Mouse (Mus musculus) layer of hippocampus, adult 18-20 months (tissue): ENCODE measurements around the gene Slc47a1. TPM values are rescaled to one million over a fixed set of nuclear protein-coding genes. Genes with fewer than 3 reads are reported as not detected.
A peak's percentile ranks its signal among the peaks of the same experiment; 100 is the strongest.

Experiments used
- DNase-seq, 2 experiments: peaks; one replicate each; pipeline ENCODE4 v3.0.0; 2022; ENCODE audit warnings: low spot score in 2 of 2
- total RNA-seq, 2 experiments: library from RNA; stranded (reverse); gene quantifications; 2 replicates each; pipeline ENCODE4 v1.2.3; 2021

The Slc47a1 gene
- total RNA-seq, 2 experiments from 2014 or later, result 1.2 TPM

DNA sequence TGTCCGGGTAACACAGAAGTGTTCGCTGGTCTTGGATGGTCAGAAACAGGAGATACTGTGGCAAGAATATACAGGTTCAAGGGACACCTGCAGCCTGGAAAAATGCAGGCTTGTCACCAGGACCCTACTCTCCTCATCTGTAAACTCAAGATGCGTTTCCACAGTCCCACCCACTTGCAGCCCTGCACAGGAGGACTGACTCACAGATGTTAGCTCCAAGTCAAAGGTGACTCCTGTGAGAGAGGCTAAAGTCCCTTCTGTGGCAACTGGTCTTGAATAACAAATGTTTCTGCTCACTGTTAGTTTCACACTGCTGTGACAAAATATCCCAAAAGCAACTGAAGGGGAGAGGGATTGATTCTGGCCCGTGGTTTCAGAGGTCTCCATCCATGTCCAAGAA is 506 bp upstream of the Slc47a1 start:
- no peak for DNase-seq

DNA sequence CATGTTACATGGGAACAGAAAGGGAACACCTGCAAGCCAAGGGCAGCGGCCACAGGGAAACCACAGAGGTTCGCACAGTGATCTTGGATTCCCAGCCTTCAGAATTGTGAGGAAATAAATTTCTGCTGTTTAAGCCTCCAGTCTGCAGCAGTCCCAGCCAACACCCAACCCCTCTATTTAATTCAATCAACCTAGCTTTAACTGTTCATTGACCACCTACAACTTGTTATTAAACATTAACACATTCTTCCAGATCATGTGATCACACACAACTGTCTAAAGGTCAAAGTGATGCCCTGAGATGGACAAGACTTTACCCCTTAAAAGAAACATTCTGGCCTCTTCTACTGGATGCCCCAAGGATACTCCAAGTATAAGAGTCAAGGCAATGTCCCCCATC is 9.5 kb downstream of the Slc47a1 start:
- no peak for DNase-seq

DNA sequence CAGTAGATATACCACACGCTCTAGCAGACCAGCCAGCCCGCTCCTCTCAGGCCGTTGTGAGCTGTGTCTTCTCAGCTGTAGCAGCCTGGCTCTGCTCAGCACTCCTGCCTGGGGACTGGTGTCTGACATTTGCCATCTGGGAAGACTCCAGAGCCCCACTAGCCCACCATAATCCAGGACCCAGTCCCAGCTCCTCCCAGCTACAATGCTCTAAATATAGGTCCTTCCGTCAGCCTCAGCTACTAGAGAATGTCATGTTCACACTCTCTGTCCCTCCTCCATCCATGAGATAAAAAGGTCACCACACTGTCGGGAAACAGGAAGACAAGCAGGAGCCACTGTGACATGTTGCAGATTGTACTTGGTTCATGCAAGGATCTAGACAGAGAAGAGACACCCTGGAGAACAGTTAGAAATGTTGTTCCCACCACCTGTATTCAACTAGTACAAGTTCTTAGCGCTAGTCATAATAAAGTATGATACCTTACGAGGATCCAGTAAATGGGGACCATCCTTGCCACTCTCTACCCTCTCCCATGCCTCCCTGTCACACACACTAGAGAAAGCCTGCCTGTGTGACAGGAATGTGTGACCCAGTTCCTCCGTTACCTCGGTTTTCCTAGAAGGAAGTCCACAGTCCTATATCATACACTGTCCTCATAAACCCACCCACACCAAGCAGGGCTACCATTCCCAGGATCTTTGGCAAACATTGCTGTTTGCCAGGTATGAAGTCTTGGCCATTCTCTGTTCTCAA is 11.4 kb downstream of the Slc47a1 start:
- no peak for DNase-seq

DNA sequence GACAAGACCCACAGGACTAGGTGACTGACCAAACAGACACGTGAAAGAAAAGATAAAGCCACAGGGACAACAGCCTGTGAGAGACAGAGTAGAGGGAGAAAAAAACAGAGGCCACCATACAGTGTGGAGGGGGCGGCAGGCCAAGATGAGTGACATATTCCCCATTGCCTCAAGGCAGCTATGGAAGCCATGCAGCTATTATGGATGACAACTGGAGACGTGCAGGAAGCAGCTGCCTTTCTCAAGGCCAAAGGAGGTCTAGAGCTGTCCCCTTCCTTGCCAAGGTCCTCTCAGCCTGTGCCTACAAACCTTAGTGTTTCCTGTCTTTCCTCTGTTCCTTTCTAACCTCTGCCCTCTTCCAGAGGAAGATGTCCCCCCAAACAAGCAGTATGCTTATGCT is 12.2 kb downstream of the Slc47a1 start:
- no peak for DNase-seq

DNA sequence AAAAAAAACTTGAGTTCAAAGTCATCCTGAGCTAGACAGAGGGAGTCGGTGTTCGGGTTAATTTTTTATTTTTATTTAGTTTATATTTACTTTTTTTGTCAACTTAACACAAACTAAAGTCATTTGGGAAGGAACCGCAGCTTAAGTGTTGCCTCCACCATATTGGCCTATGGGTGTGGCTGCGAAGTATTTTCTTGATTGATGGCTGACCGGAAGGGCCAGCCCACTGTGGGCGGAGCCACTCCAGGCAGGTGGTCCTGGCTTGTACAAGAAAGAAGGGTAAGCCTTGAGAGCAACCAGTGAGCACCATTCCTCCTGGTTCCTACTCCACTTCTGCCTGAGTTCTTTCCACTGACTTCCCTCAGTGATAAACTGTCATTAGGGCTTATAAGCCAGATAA is 14.0 kb downstream of the Slc47a1 start:
- no peak for DNase-seq

DNA sequence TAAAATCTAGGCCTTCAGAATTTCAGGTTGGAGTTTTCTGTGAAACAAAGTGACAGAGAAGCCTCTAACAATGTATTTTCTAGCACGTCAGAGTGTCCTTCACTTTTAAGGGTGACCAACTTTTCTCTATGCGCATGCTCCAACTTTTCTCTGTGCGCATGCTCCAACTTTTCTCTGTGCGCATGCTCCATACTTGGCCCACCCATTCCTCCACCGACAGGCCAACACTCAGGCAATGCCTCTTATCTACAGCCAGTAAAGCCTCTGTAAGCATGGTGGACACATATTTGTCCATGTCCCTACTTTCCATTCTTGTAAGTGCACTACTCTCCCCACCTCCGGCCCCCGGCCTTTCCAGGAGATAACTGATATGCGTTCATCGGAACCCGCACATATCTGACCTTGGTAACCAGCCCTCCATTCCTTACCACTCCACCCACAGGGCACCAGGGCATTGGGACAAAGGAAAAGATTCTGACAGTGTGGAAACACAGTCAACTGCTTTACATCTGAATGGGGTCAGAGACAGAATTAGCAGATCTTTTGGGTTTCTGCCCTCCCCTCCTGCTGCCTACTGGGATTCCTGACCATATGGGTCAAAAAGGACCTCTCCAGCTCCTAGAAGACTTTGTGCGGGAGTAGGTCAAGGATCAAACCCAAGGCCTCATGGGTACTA is 16.5 kb downstream of the Slc47a1 start:
- DNase-seq, result no peak

DNA sequence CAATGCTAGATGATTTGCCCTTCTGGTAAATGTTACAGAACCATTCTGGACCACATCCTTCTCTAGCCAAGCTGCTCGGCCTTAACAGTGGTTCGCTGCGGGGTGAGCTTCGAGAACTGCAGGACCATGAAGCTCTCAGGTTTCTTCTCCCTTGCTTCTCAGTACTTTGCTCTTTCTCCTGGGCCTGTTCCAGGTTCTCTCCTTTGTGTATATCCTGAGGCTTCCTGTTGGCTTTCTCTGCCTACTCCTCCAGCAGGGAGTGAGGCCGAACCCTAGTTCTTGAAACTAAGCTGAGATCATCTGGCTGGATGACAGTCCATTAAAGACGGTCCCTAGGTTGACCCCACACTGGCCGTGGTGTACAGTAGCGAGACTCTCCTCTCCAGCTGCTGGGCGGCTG is 21.5 kb downstream of the Slc47a1 start:
- DNase-seq, result no peak

DNA sequence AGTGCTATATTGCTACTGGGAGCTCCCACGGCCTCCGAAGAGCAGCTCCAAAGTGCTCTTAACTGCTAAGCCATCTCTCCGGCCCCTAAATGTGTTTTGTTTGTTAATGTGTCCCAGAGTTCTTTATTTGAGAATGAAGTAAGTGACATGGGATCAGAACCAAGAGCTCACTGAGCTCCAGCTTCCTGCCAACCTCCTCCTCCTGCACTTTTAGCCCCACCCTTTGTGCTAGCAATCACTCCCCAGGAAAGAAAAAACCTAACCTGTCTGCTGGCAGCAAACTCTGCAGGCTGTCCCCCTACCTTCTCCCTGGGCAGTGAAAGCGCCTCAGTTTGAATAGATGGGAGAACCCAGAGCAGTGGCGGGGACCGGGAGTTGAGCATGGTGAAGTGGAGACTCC is 22.0 kb downstream of the Slc47a1 start:
- no peak for DNase-seq

DNA sequence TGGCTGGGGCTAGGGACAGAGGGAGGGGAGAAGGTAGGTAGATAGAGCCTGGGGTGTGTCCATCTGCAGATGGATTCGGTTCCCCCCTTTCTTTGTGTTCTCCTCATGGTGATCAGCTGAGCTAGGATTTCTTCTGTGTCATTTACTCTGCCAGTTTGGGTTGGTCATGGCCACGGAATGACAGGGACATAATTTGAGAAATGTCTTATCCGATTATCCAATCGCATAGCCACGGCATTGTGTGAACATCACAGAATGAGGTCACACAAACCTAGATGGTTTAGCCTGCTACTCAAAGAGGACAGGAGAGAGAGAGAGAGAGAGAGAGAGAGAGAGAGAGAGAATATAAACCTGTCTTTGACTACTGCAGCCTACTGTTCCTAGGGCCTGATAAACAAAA is 22.8 kb downstream of the Slc47a1 start:
- no peak for DNase-seq

DNA sequence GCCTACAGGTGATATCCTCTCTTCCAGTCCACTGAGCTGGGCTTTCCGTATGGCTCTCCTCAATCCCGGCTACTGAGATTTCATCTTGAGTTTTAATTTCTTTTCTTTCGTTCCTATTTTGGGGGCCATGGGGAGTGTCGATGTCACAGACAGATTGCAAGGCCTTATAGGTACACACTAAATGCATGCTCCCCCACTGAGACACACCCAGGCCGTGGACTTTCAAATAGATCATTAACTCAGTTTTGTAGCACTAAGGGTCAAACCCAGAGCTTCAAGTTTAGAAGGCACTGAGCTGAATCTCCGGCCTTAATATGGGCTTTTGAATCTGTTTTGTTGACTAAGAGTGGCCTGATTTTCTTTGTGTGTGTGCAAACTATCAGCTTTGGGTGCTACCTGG is 23.8 kb downstream of the Slc47a1 start:
- no peak for DNase-seq

DNA sequence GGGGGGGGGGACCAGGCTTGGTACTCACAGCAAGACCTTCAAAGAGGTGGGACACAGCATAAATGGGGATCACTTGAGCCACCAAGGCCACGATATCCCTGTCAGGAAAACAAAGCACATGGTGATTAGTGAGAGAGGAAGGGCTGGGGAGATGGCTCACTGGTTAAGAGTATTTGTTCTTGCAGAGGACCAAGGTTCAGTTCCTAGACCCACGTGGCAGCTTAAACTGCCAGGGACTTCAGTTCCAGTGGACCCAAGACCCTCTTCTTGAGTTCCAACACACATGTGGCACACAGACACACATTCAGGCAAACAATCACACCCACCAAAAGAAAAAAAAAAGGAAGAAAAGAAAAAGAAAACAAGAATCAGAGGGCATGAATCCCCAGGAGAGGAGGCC is 25.1 kb downstream of the Slc47a1 start:
- DNase-seq, result no peak

DNA sequence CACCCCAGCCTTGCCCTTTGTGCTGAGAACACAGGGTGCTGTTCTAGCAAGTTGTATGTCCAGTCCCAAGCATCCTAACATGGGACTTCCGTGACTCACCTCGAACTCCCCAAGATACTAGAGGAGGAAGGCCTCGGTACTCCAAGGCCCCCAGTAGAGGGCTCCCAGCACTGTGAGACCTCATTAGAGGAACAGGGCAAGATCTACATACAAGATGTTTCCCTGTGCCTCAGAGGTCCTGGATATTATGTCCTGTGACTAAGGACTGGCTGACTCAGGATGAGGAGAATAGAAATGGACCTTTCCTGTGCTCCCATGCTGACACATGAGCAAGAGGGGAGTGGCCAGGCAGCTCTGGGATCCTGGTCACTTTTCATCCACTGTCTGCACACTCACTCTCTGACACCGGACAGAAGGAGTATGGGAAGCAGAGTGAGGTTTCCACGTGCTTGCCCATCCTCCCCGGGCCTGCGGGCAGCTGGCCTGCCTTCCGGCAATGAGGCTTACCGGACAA is 25.9 kb downstream of the Slc47a1 start:
- DNase-seq, result no peak

DNA sequence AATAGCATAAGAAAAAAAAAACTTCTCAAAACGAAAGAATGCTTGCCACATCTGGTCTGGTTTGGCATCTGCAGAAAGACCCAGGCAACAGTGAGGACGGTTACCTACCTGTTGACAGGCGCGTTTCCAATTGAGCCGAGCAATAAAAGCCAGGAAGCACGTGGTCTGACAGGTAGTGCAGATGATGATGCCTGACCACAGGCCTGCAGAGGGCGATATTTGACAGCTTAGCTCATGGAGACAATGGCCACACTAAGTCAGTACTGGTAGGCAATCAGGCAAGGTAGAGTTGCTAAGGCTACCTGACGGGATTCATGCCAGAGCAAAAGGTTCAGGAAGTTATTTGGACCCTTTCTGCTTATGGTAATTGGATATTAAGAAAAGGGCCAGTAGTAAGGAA is 28.8 kb downstream of the Slc47a1 start:
- DNase-seq, result peak in 1 of 2 experiments; percentile 77

DNA sequence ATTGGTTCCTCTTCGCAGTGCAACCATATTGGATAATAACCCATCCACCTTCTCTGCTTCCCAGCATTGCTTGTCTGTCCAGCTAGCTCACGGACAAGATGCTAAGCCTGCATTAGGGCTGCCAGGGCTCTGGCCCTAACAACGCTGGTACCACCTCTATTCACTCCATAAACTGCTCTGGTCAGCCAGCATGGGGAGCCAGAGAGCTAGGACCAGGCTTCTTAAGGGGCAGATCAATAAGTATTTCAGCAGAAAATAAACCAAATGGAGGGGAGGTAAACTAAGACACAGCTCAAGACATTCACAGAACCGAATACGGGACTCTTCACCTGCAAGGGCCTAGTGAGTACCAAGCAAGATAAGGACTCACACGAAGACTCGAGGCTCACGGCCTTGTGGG is 32.0 kb downstream of the Slc47a1 start:
- DNase-seq, result no peak

DNA sequence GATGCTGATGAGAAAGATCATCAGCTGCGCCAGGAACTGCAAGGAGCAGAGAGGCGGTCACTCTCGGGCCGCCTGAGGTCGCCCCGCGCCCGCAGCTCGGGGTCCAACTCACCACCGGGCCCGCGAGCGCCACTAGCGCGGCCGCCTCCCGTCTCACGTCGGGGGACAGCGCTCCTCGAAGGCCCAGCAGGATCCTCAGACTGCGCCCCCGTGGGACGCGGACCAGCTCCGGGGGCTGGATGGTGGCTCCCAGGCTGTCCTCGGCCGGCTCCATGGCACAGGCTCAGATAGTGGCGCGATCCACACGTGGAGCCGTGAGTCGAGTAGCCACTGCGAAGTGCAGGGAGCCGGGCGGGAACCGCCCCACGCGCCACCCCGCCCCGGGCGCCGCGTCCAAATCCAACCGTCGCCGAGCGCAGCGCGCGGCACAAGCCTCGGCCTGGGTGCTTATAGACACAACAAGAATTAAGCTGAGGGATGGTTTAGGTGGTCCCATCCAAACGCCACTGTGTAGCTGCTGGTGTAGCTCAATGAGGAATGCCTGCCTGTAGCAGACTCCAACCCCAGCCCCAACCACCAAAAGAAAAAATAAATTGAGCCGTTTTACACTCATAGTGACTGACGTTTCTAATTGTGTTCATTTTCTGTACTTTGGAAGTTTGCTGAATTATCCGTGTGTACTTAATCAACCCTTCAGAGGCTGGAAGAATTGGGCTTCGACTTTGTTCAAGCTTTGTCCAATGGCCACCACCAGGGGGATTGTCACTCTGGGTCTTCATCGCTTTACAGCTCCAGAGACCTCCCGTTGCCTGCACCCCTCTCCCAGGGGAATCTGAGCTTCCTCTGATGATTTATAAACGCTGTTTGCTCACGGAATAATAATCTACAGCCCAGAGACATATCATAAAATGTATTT is 35.4 kb downstream of the Slc47a1 start, which contains the start of gene Slc47a2:
TSS of gene Slc47a2 (minus strand) at position 356 of the 916 bp plus-strand sequence.
- DNase-seq, result no peak

DNA sequence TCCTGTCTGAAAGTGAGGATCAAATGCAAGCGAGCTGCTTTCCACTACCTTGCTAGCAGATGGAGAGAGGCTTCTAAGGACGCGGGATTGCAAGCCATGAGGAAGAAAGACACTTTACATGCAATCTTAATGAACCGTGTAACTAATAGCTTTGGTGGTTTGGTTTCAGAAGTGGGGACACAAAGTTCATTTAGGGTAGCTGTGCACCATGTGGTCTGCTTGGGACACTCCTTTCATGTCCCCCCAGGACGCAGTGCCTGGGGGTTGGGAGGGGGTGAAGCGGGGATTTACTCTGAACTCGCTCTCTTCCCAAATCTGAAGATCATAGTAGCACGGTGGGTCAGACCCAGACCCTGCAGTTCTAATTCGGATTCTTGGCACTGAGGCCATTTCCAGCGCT is 36.2 kb downstream of the Slc47a1 start:
- no peak for DNase-seq

DNA sequence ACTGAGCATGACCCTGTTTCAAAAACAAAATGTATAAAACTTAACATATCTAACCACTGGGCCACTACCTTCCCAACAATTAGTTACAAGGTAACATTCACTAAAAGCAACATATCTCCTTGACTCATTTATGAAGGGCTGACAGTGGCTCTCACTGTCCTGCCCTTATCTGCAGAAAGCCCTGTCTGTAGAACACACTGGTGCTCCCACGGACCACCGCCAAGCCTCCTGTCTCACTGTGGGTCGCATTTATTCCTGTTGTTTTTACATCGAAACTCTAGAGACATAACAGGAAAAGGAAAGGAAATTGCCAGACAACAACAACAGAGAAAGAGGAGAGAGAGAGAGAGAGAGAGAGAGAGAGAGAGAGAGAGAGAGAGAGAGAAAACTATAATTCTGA is 36.9 kb downstream of the Slc47a1 start:
- no peak for DNase-seq

DNA sequence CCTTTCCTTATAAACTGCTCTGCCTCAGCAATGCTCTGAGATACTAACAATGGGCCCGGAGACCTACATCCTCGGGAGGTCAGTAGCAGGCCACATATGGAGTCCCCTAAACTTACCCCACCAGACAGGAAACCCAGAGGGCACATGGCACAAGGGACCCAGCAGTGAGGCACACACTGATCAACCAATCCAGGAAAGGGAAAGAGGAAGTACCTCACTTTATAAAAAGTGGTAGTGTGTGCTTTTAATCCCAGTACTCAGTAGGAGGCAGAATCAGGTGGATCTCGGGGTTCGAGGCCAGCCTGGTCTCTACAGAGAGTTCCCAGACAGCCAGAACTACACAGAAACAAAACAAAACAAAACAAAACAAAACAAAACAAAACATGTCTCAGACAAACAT is 37.8 kb downstream of the Slc47a1 start:
- DNase-seq, result no peak

DNA sequence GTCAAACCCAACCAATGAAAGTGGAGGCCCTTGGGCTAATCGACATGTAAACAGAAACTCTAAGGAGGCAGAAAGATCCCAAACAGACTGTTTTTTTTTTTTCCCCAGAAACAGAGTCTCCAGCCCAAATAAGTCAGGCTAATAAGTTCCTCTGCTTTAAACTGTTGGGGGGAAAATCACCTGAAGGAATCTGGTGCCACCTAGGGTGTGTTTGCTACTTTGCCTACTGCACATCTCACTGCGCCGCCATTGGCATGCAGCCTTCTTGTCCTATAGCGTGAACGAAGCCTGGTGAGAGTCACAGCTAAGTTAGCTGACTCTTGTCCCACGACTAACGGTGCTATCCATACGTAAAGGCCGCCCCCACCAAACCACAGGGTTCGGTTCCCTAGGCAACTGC is 40.6 kb downstream of the Slc47a1 start:
- DNase-seq, result no peak

DNA sequence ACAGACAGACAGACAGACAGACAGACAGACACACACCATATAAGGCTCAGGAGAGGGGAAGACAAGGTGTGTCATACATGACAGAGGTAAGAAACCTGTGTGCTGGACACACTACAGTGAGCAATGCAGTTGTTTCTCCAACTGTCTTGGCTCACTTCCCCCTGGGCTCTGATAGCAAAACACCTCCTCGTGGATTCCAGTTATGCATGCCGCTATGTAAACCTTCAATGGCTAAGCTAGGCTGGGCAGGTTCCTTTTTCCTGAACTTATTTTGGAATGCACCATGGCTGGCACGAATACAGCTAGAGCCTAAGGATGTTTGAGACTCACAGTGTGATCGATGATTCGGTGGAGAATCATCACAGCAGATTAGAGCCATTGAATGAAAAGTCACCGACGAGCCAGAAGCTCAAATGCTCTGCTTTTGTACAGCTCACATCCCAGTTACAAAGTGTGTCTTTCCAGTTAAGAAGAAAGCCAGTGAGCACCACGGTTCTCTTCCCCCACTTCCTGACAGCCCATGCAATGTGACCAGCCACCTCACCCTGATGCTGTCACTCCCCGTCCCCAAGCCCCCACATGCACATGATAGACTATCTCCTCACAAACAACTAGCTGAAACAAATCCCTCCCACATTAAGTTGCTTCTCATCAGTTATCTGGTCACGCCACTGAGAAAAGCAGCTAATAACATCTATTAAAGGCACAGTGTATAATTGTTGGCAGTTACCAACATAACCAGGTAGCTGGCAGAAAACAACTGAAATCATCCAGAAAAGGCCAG is 57.0 kb downstream of the Slc47a1 start:
- DNase-seq, result no peak
